Mouse (Mus musculus) T-helper 1 cell (primary cell): ENCODE measurements at regions not wholly inside any gene's neighbourhood (a gene's known extent, or its start where the extent isn't known, plus 50 kb on each side); places are given as distances from the start of the nearest gene placed in this dataset.

Experiments
- in situ Hi-C: fragments of 300-600 bp; cut with MboI, MseI; formaldehyde crosslinking; loops from one replicate; pipeline ENCODE4 v1.15.1; 2025; ENCODE audit warnings: high pct_unique_total_duplicates

GRCm38 (mm10) chr3:159069957-159070684 lies 425.1 kb upstream of the Depdc1a start:
- in situ Hi-C loops: no loop called here

- in situ Hi-C loops: no loop called here
Measured at GRCm38 (mm10) chr3:159056960-159057525, 438.2 kb upstream of the Depdc1a start.

GRCm38 (mm10) chr3:159034806-159035205 lies 460.4 kb upstream of the Depdc1a start:
- in situ Hi-C loops: no loop called here

GRCm38 (mm10) chr3:159031581-159031980 lies 463.7 kb upstream of the Depdc1a start:
- in situ Hi-C loops: no loop called here

- in situ Hi-C loops: no loop called here
Measured at GRCm38 (mm10) chr3:159030675-159031074, 464.6 kb upstream of the Depdc1a start.

GRCm38 (mm10) chr3:159029951-159030350 lies 465.3 kb upstream of the Depdc1a start:
- in situ Hi-C loops: no loop called here

- in situ Hi-C loops: no loop called here
Measured at GRCm38 (mm10) chr3:159020447-159020846, 458.4 kb upstream of the Lrrc7 start.

GRCm38 (mm10) chr3:159017269-159017668 lies 455.2 kb upstream of the Lrrc7 start:
- in situ Hi-C loops: no loop called here

GRCm38 (mm10) chr3:159016426-159016825 lies 454.4 kb upstream of the Lrrc7 start:
- in situ Hi-C loops: no loop called here

- in situ Hi-C loops: no loop called here
Measured at GRCm38 (mm10) chr3:159010954-159011638, 449.1 kb upstream of the Lrrc7 start.

- in situ Hi-C loops: loop anchor here (10.0 kb wide), 1 partner anchor 301 kb away; no protein-coding TSS in a partner anchor
Measured at GRCm38 (mm10) chr3:159004013-159004412, 442.0 kb upstream of the Lrrc7 start.

- in situ Hi-C loops: no loop called here
Measured at GRCm38 (mm10) chr3:158985438-158986111, 423.6 kb upstream of the Lrrc7 start.

- in situ Hi-C loops: no loop called here
Measured at GRCm38 (mm10) chr3:158947063-158947462, 385.0 kb upstream of the Lrrc7 start.

- in situ Hi-C loops: no loop called here
Measured at GRCm38 (mm10) chr3:158905104-158905503, 343.1 kb upstream of the Lrrc7 start.

GRCm38 (mm10) chr3:158899458-158899857 lies 337.4 kb upstream of the Lrrc7 start:
- in situ Hi-C loops: no loop called here

GRCm38 (mm10) chr3:158886732-158887386 lies 324.8 kb upstream of the Lrrc7 start:
- in situ Hi-C loops: no loop called here

- in situ Hi-C loops: no loop called here
Measured at GRCm38 (mm10) chr3:158886301-158886711, 324.3 kb upstream of the Lrrc7 start.
